Mouse (Mus musculus): ENCODE data around the gene Crocc2. TPM values are rescaled to one million over a fixed set of nuclear protein-coding genes. Genes with fewer than 3 reads are reported as not detected.

Crocc2 gene
- polyA plus RNA-seq, 1 experiment from 2014 or later: 3.7 TPM

GRCm38 (mm10) chr1:93216839-93217497 is 48.4 kb downstream of the Crocc2 start:
- no peak for TF ChIP-seq CTCF (IDR thresholded peaks at IDR 0.05; ENCODE audit: low read depth)
- Histone ChIP-seq H3K27ac (ENCODE audit: low read depth) (no peak overlapping the region), H3K4me2 (no peak overlapping the region), H3K27me3 (ENCODE audit: insufficient read depth, low read length) (no peaks in the 10 kb centered on the region), H3K4me3 (ENCODE audit: low read depth, low read length) (no peak overlapping the region), H3K9ac (no peak overlapping the region), H3K9me3 (ENCODE audit: low read depth, low read length) (no peaks in the 10 kb centered on the region), H3K4me1 (ENCODE audit: insufficient read depth) (peaks cover 19% of the 10 kb centered on the region), H3K36me3 (ENCODE audit: insufficient read depth) (no peaks in the 10 kb centered on the region; the same call in 1 of the 2 replicates)
- DNase-seq (no peak), ATAC-seq (ENCODE audit: insufficient read depth) (no peak)
- 75% methylated on average over 9 of the region's 9 CpGs for WGBS

- Histone ChIP-seq H3K27me3 (ENCODE audit: insufficient read depth, low read length) (no peaks in the 10 kb centered on the region), H3K27ac (ENCODE audit: low read depth) (no peak overlapping the region), H3K4me2 (no peak overlapping the region), H3K4me1 (ENCODE audit: insufficient read depth) (peaks cover 14% of the 10 kb centered on the region; the same call in 1 of the 2 replicates), H3K9me3 (ENCODE audit: low read depth, low read length) (no peaks in the 10 kb centered on the region), H3K9ac (no peak overlapping the region), H3K4me3 (ENCODE audit: low read depth, low read length) (no peak overlapping the region), H3K36me3 (ENCODE audit: insufficient read depth) (no peaks in the 10 kb centered on the region; the same call in 1 of the 2 replicates)
- TF ChIP-seq CTCF (IDR thresholded peaks at IDR 0.05; ENCODE audit: low read depth): no peak
- DNase-seq: no peak
- no peak for ATAC-seq (ENCODE audit: insufficient read depth)
- 54% methylated on average over 7 of the region's 7 CpGs for WGBS
Measured at GRCm38 (mm10) chr1:93217530-93217929, 49.0 kb downstream of the Crocc2 start.

GRCm38 (mm10) chr1:93220776-93221175 is 52.3 kb downstream of the Crocc2 start:
- Histone ChIP-seq H3K4me3 (ENCODE audit: low read depth, low read length) (no peak overlapping the region), H3K4me1 (ENCODE audit: insufficient read depth) (peaks cover 17% of the 10 kb centered on the region), H3K9me3 (ENCODE audit: low read depth, low read length) (no peaks in the 10 kb centered on the region), H3K4me2 (no peak overlapping the region), H3K27ac (ENCODE audit: low read depth) (no peak overlapping the region), H3K36me3 (ENCODE audit: insufficient read depth) (no peaks in the 10 kb centered on the region; the same call in 1 of the 2 replicates), H3K9ac (no peak overlapping the region), H3K27me3 (ENCODE audit: insufficient read depth, low read length) (no peaks in the 10 kb centered on the region)
- DNase-seq (no peak), ATAC-seq (ENCODE audit: insufficient read depth) (no peak)
- TF ChIP-seq CTCF (IDR thresholded peaks at IDR 0.05; ENCODE audit: low read depth): no peak
- WGBS: 66% methylated on average over 7 of the region's 7 CpGs

- Histone ChIP-seq H3K4me2 (no peak overlapping the region), H3K27me3 (ENCODE audit: insufficient read depth, low read length) (no peaks in the 10 kb centered on the region), H3K4me3 (ENCODE audit: low read depth, low read length) (no peak overlapping the region), H3K9ac (no peak overlapping the region), H3K27ac (ENCODE audit: low read depth) (no peak overlapping the region), H3K9me3 (ENCODE audit: low read depth, low read length) (no peaks in the 10 kb centered on the region), H3K4me1 (ENCODE audit: insufficient read depth) (peaks cover 4% of the 10 kb centered on the region; the same call in 1 of the 2 replicates), H3K36me3 (ENCODE audit: insufficient read depth) (no peaks in the 10 kb centered on the region)
- DNase-seq (peak; percentile 69), ATAC-seq (ENCODE audit: insufficient read depth) (peak; percentile 35; the same call in 1 of the 2 replicates)
- 18% methylated on average over 18 of the region's 18 CpGs for WGBS
- peak; percentile 81 for TF ChIP-seq CTCF (IDR thresholded peaks at IDR 0.05; ENCODE audit: low read depth)
Measured at GRCm38 (mm10) chr1:93223972-93224371, 55.4 kb downstream of the Crocc2 start.

- no peak overlapping the region for H3K4me3 ChIP-seq (ENCODE audit: low read depth, low read length)
- no peak overlapping the region for H3K9ac ChIP-seq
- H3K4me1 ChIP-seq (ENCODE audit: insufficient read depth): peaks cover 4% of the 10 kb centered on the region; the same call in 1 of the 2 replicates
- no peak overlapping the region for H3K4me2 ChIP-seq
- peak; percentile 32 for DNase-seq
- no peak overlapping the region for H3K27ac ChIP-seq (ENCODE audit: low read depth)
- 22% methylated on average over 4 of the region's 4 CpGs for WGBS
- H3K9me3 ChIP-seq (ENCODE audit: low read depth, low read length): no peaks in the 10 kb centered on the region
- no peak for ATAC-seq (ENCODE audit: insufficient read depth)
- no peaks in the 10 kb centered on the region for H3K27me3 ChIP-seq (ENCODE audit: insufficient read depth, low read length)
- H3K36me3 ChIP-seq (ENCODE audit: insufficient read depth): no peaks in the 10 kb centered on the region
- TF ChIP-seq CTCF (IDR thresholded peaks at IDR 0.05; ENCODE audit: low read depth): no peak
Measured at GRCm38 (mm10) chr1:93225226-93225625, 56.7 kb downstream of the Crocc2 start.

- 79% methylated on average over 5 of the region's 5 CpGs for WGBS
- no peaks in the 10 kb centered on the region for H3K9me3 ChIP-seq (ENCODE audit: low read depth, low read length)
- H3K27ac ChIP-seq (ENCODE audit: low read depth): no peak overlapping the region
- no peak for TF ChIP-seq CTCF (IDR thresholded peaks at IDR 0.05; ENCODE audit: low read depth)
- H3K4me2 ChIP-seq: no peak overlapping the region
- no peak overlapping the region for H3K9ac ChIP-seq
- no peaks in the 10 kb centered on the region for H3K27me3 ChIP-seq (ENCODE audit: insufficient read depth, low read length)
- DNase-seq: no peak
- no peak overlapping the region for H3K4me3 ChIP-seq (ENCODE audit: low read depth, low read length)
- H3K36me3 ChIP-seq (ENCODE audit: insufficient read depth): no peaks in the 10 kb centered on the region
- ATAC-seq (ENCODE audit: insufficient read depth): no peak
- peaks cover 4% of the 10 kb centered on the region; the same call in 1 of the 2 replicates for H3K4me1 ChIP-seq (ENCODE audit: insufficient read depth)
Measured at GRCm38 (mm10) chr1:93225731-93226520, 57.4 kb downstream of the Crocc2 start.

Data from lung, embryonic 14.5 days (tissue).